12 mouse cellular contexts compared by ENCODE assay signal in genomic region chr2:50885924-50886315, GRCm38 (mm10).
DNase-seq lines count a peak whose midpoint lies in the region; ATAC-seq lines count a peak whose summit lies in the region.
"Had no signal": no experiment of that assay in that cellular context is flagged by ENCODE, and none has a peak within 500 bp of the region (broad histone marks: within the 10 kb centered on the region; RNA-seq: fewer than 3 reads in every experiment).

No protein-coding gene starts in this region.

- no peaks in the 10 kb centered on the region for H3K9me3 ChIP-seq in forebrain, embryonic 13.5 days (replicated peaks)
- H3K9me3 ChIP-seq in forebrain, embryonic 11.5 days (ENCODE audit: control insufficient read depth, low read length): no peaks in the 10 kb centered on the region
- H3K9me3 ChIP-seq in midbrain, embryonic 14.5 days (ENCODE audit: control insufficient read depth, low read length): no peaks in the 10 kb centered on the region
- H3K9me3 ChIP-seq in midbrain, embryonic 15.5 days: no peaks in the 10 kb centered on the region
- H3K9me3 ChIP-seq in stomach, embryonic 15.5 days: no peaks in the 10 kb centered on the region
- H3K9me3 ChIP-seq: liver, embryonic 13.5 days had no signal

- peaks cover 24% of the 10 kb centered on the region for H3K4me1 ChIP-seq in forebrain, embryonic 13.5 days
- 0 out of 2 replicates have a peak, but pooled peaks cover 3% of the 10 kb centered on the region for H3K4me1 ChIP-seq in forebrain, embryonic 11.5 days (replicated peaks; ENCODE audit: control insufficient read depth, insufficient read depth, low read length)
- H3K4me1 ChIP-seq in midbrain, embryonic 14.5 days (ENCODE audit: control insufficient read depth, insufficient read depth, low read length): 0 out of 2 replicates have a peak, but pooled peaks cover 7% of the 10 kb centered on the region
- 0 out of 2 replicates have a peak, but pooled peaks cover 5% of the 10 kb centered on the region for H3K4me1 ChIP-seq in midbrain, embryonic 15.5 days
- 0 out of 2 replicates have a peak, but pooled peaks cover 4% of the 10 kb centered on the region for H3K4me1 ChIP-seq in stomach, embryonic 15.5 days
- H3K4me1 ChIP-seq: liver, embryonic 13.5 days had no signal

- 0 out of 2 replicates have a peak, but pooled peaks have one; percentile 40 for ATAC-seq in forebrain, embryonic 13.5 days
- no peak for ATAC-seq in forebrain, embryonic 11.5 days (replicated peaks; ENCODE audit: low FRiP score)
- no peak for ATAC-seq in midbrain, embryonic 14.5 days (ENCODE audit: low FRiP score, low TSS enrichment)
- no peak for ATAC-seq in midbrain, embryonic 15.5 days (replicated peaks)
- ATAC-seq in stomach, embryonic 15.5 days (ENCODE audit: insufficient read depth, low FRiP score, low read depth): no peak

- no peak overlapping the region for H3K4me3 ChIP-seq in forebrain, embryonic 13.5 days
- no peak overlapping the region for H3K4me3 ChIP-seq in forebrain, embryonic 11.5 days (ENCODE audit: low read depth, low read length)
- no peak overlapping the region for H3K4me3 ChIP-seq in midbrain, embryonic 14.5 days (replicated peaks; ENCODE audit: low read depth, low read length)
- no peak overlapping the region for H3K4me3 ChIP-seq in midbrain, embryonic 15.5 days
- no peak overlapping the region for H3K4me3 ChIP-seq in stomach, embryonic 15.5 days (replicated peaks)
- H3K4me3 ChIP-seq: heart, adult 2 months; liver, embryonic 13.5 days had no signal

- H3K9ac ChIP-seq in forebrain, embryonic 13.5 days: no peak overlapping the region
- H3K9ac ChIP-seq in forebrain, embryonic 11.5 days (ENCODE audit: low read length): no peak overlapping the region
- no peak overlapping the region for H3K9ac ChIP-seq in midbrain, embryonic 14.5 days (replicated peaks; ENCODE audit: low read length)
- H3K9ac ChIP-seq in midbrain, embryonic 15.5 days: no peak overlapping the region
- H3K9ac ChIP-seq in stomach, embryonic 15.5 days: no peak overlapping the region
- H3K9ac ChIP-seq: liver, embryonic 13.5 days had no signal

- no peak overlapping the region for H3K4me2 ChIP-seq in forebrain, embryonic 13.5 days
- H3K4me2 ChIP-seq in forebrain, embryonic 11.5 days (ENCODE audit: low read depth, low read length, severe bottlenecking): no peak overlapping the region
- H3K4me2 ChIP-seq in midbrain, embryonic 14.5 days (ENCODE audit: low read length): no peak overlapping the region
- H3K4me2 ChIP-seq in midbrain, embryonic 15.5 days: no peak overlapping the region
- no peak overlapping the region for H3K4me2 ChIP-seq in stomach, embryonic 15.5 days
- H3K4me2 ChIP-seq: liver, embryonic 13.5 days had no signal

- no peak overlapping the region for H3K27ac ChIP-seq in forebrain, embryonic 13.5 days
- no peak overlapping the region for H3K27ac ChIP-seq in forebrain, embryonic 11.5 days (ENCODE audit: low read depth, low read length)
- H3K27ac ChIP-seq in midbrain, embryonic 14.5 days (replicated peaks; ENCODE audit: low read depth, low read length): no peak overlapping the region; the same call in 1 of the 2 replicates
- no peak overlapping the region for H3K27ac ChIP-seq in midbrain, embryonic 15.5 days
- H3K27ac ChIP-seq in stomach, embryonic 15.5 days: peak overlapping the region; percentile 40; the same call in 1 of the 2 replicates
- H3K27ac ChIP-seq: heart, adult 2 months; liver, embryonic 13.5 days had no signal

- no peaks in the 10 kb centered on the region for H3K27me3 ChIP-seq in forebrain, embryonic 13.5 days
- no peaks in the 10 kb centered on the region for H3K27me3 ChIP-seq in forebrain, embryonic 11.5 days (ENCODE audit: control insufficient read depth, insufficient read depth, low read length)
- H3K27me3 ChIP-seq in midbrain, embryonic 14.5 days (ENCODE audit: control insufficient read depth, insufficient read depth, low read length): no peaks in the 10 kb centered on the region
- H3K27me3 ChIP-seq in midbrain, embryonic 15.5 days (replicated peaks): no peaks in the 10 kb centered on the region
- no peaks in the 10 kb centered on the region for H3K27me3 ChIP-seq in stomach, embryonic 15.5 days (replicated peaks)
- H3K27me3 ChIP-seq: liver, embryonic 13.5 days had no signal

- intact Hi-C loops in heart, postnatal 25 days (cut with DNase I): no loop called here

- no peaks in the 10 kb centered on the region for H3K36me3 ChIP-seq in forebrain, embryonic 13.5 days (ENCODE audit: poor library complexity, severe bottlenecking)
- no peaks in the 10 kb centered on the region for H3K36me3 ChIP-seq in forebrain, embryonic 11.5 days (ENCODE audit: control insufficient read depth, insufficient read depth, low read length)
- H3K36me3 ChIP-seq in midbrain, embryonic 14.5 days (ENCODE audit: control insufficient read depth, insufficient read depth, low read length): no peaks in the 10 kb centered on the region
- H3K36me3 ChIP-seq in midbrain, embryonic 15.5 days (replicated peaks): no peaks in the 10 kb centered on the region
- H3K36me3 ChIP-seq in stomach, embryonic 15.5 days: no peaks in the 10 kb centered on the region
- H3K36me3 ChIP-seq: liver, embryonic 13.5 days had no signal

- WGBS in forebrain, embryonic 13.5 days: 14% methylated on average over 7 of the region's 7 CpGs
- WGBS in forebrain, embryonic 11.5 days: 28% methylated on average over 7 of the region's 7 CpGs
- 26% methylated on average over 7 of the region's 7 CpGs for WGBS in midbrain, embryonic 14.5 days
- 26% methylated on average over 7 of the region's 7 CpGs for WGBS in midbrain, embryonic 15.5 days
- 51% methylated on average over 7 of the region's 7 CpGs for WGBS in stomach, embryonic 15.5 days

- DNase-seq in forebrain, embryonic 11.5 days (ENCODE audit: low spot score): no peak
- peak; percentile 30 for DNase-seq in midbrain, embryonic 14.5 days
- DNase-seq in fibroblast of lung, adult 2 months (ENCODE audit: low read depth): peak; percentile 94
- DNase-seq in heart, postnatal 25 days (ENCODE audit: low spot score): no peak
- no peak for DNase-seq in kidney, adult 18-20 months
- DNase-seq: cerebellum, postnatal 36 days; heart, adult 2 months; kidney, adult 9 months; liver, embryonic 13.5 days had no signal

Comparison
In these comparisons a context has a peak if more than half of its experiments do, and no peak if none do; other contexts are left out.
1. DNase-seq: peak in midbrain, embryonic 14.5 days (single experiment) and fibroblast of lung, adult 2 months (single experiment); none in forebrain, embryonic 11.5 days (single experiment), heart, postnatal 25 days (single experiment) and kidney, adult 18-20 months (single experiment).